ENCODE assay signal across 13 mouse cellular contexts in genomic region chr11:110551471-110551967, GRCm38 (mm10).
DNase-seq lines count a peak whose midpoint lies in the region; ATAC-seq and TF ChIP-seq lines count a peak whose summit lies in the region.
"Had no signal": no experiment of that assay in that cellular context is flagged by ENCODE, and none has a peak within 500 bp of the region (broad histone marks: within the 10 kb centered on the region; RNA-seq: fewer than 3 reads in every experiment).

No protein-coding gene starts in this region.

- 34% methylated on average over 12 of the region's 12 CpGs for WGBS in heart, embryonic 10.5 days
- 23% methylated on average over 12 of the region's 12 CpGs for WGBS in heart, embryonic 13.5 days
- 31% methylated on average over 12 of the region's 12 CpGs for whole genome bisulfite sequencing in kidney, adult 2 months
- WGBS in limb, embryonic 10.5 days = 79% methylated on average over 12 of the region's 12 CpGs
- WGBS in cerebellum, adult 2 months = 74% methylated on average over 12 of the region's 12 CpGs

- TF ChIP-seq POLR2A in kidney, adult 2 months (IDR thresholded peaks at IDR 0.05; ENCODE audit: low read depth, low read length) = no peak
- no peak for TF ChIP-seq POLR2A in cerebellum, adult 2 months (IDR thresholded peaks at IDR 0.05; ENCODE audit: borderline replicate concordance, insufficient read depth, low read length)

- H3K27me3 ChIP-seq in heart, embryonic 10.5 days (ENCODE audit: insufficient read depth, poor library complexity, severe bottlenecking) = no peaks in the 10 kb centered on the region
- no peaks in the 10 kb centered on the region for H3K27me3 ChIP-seq in heart, embryonic 13.5 days (replicated peaks)
- no peaks in the 10 kb centered on the region for H3K27me3 ChIP-seq in kidney, adult 2 months (replicated peaks; ENCODE audit: control insufficient read depth, insufficient read depth, low read length)
- no peaks in the 10 kb centered on the region for H3K27me3 ChIP-seq in limb, embryonic 10.5 days (ENCODE audit: low read depth, poor library complexity, severe bottlenecking)
- H3K27me3 ChIP-seq in cerebellum, adult 2 months (ENCODE audit: control insufficient read depth, insufficient read depth, low read length) = no peaks in the 10 kb centered on the region
- H3K27me3 ChIP-seq: stomach, embryonic 15.5 days had no signal

- H3K27ac ChIP-seq in heart, embryonic 10.5 days = no peak overlapping the region
- H3K27ac ChIP-seq in heart, embryonic 13.5 days (replicated peaks) = no peak overlapping the region
- H3K27ac ChIP-seq in kidney, adult 2 months (ENCODE audit: insufficient read depth, low read depth, low read length) = peak overlapping the region; percentile 41; the same call in 1 of the 2 replicates
- H3K27ac ChIP-seq in limb, embryonic 10.5 days = no peak overlapping the region
- no peak overlapping the region for H3K27ac ChIP-seq in cerebellum, adult 2 months (ENCODE audit: insufficient read depth, low read length)
- H3K27ac ChIP-seq: midbrain, embryonic 10.5 days; stomach, embryonic 15.5 days had no signal

- DNase-seq in heart, embryonic 10.5 days (ENCODE audit: low spot score) = no peak
- no peak for DNase-seq in heart, postnatal 25 days (ENCODE audit: low spot score)
- DNase-seq in kidney, adult 2 months = peak; percentile 73
- peak; percentile 19 for DNase-seq in limb, embryonic 10.5 days (ENCODE audit: low spot score)
- DNase-seq in cerebellum, adult 2 months = no peak
- DNase-seq: cerebellum, adult 8-10 months; right cerebral cortex, postnatal 25 days; thymus, postnatal 36 days had no signal

- no peak for ATAC-seq in heart, embryonic 13.5 days (ENCODE audit: extremely low read depth, insufficient number of reproducible peaks, low FRiP score, low TSS enrichment)
- no peak for ATAC-seq in granulocyte monocyte progenitor cell, adult 5-6 weeks (replicated peaks; ENCODE audit: poor library complexity, severe bottlenecking)
- ATAC-seq: lung, postnatal 0 days had no signal

- H3K4me3 ChIP-seq in heart, embryonic 10.5 days = peak overlapping the region; percentile 24; the same call in 1 of the 2 replicates
- peak overlapping the region; percentile 16; the same call in 1 of the 2 replicates for H3K4me3 ChIP-seq in heart, embryonic 13.5 days
- H3K4me3 ChIP-seq in kidney, adult 2 months (ENCODE audit: insufficient read depth, low read depth, low read length) = no peak overlapping the region
- no peak overlapping the region for H3K4me3 ChIP-seq in limb, embryonic 10.5 days
- no peak overlapping the region for H3K4me3 ChIP-seq in cerebellum, adult 2 months (replicated peaks; ENCODE audit: insufficient read depth, low read depth, low read length)
- H3K4me3 ChIP-seq: midbrain, embryonic 10.5 days; stomach, embryonic 15.5 days had no signal

- H3K9ac ChIP-seq in heart, embryonic 13.5 days = no peak overlapping the region
- H3K9ac ChIP-seq: stomach, embryonic 15.5 days had no signal

- H3K4me2 ChIP-seq in heart, embryonic 13.5 days = peak overlapping the region; percentile 54
- H3K4me2 ChIP-seq: stomach, embryonic 15.5 days had no signal

- H3K36me3 ChIP-seq in heart, embryonic 10.5 days = no peaks in the 10 kb centered on the region
- no peaks in the 10 kb centered on the region for H3K36me3 ChIP-seq in heart, embryonic 13.5 days
- no peaks in the 10 kb centered on the region for H3K36me3 ChIP-seq in kidney, adult 2 months (ENCODE audit: control insufficient read depth, insufficient read depth, low read length)
- no peaks in the 10 kb centered on the region for H3K36me3 ChIP-seq in limb, embryonic 10.5 days
- H3K36me3 ChIP-seq: midbrain, embryonic 10.5 days; stomach, embryonic 15.5 days had no signal

- H3K9me3 ChIP-seq in heart, embryonic 10.5 days = no peaks in the 10 kb centered on the region
- H3K9me3 ChIP-seq in heart, embryonic 13.5 days = no peaks in the 10 kb centered on the region
- H3K9me3 ChIP-seq in limb, embryonic 10.5 days (replicated peaks) = no peaks in the 10 kb centered on the region
- H3K9me3 ChIP-seq: midbrain, embryonic 10.5 days; stomach, embryonic 15.5 days had no signal

- TF ChIP-seq CTCF in kidney, adult 2 months (conservative IDR thresholded peaks at IDR 0.05; ENCODE audit: insufficient read depth, insufficient read length, low read depth, low read length) = no peak
- no peak for TF ChIP-seq CTCF in cerebellum, adult 2 months (IDR thresholded peaks at IDR 0.05; ENCODE audit: borderline replicate concordance, insufficient read depth, low read depth, low read length)

- H3K4me1 ChIP-seq in heart, embryonic 10.5 days = peaks cover 5% of the 10 kb centered on the region
- peaks cover 13% of the 10 kb centered on the region for H3K4me1 ChIP-seq in heart, embryonic 13.5 days
- no peaks in the 10 kb centered on the region; the same call in 1 of the 2 replicates for H3K4me1 ChIP-seq in kidney, adult 2 months (ENCODE audit: control insufficient read depth, insufficient read depth, low read length)
- H3K4me1 ChIP-seq in limb, embryonic 10.5 days = no peaks in the 10 kb centered on the region
- H3K4me1 ChIP-seq in cerebellum, adult 2 months (ENCODE audit: control insufficient read depth, insufficient read depth, low read length) = no peaks in the 10 kb centered on the region
- H3K4me1 ChIP-seq: midbrain, embryonic 10.5 days; stomach, embryonic 15.5 days had no signal

- intact Hi-C loops in heart, postnatal 25 days (cut with DNase I) = no loop called here

Comparison
In these comparisons a context has a peak if more than half of its experiments do, and no peak if none do; other contexts are left out.
1. DNase-seq: peak in kidney, adult 2 months (single experiment) and limb, embryonic 10.5 days (single experiment); none in heart, embryonic 10.5 days (single experiment), heart, postnatal 25 days (single experiment) and cerebellum, adult 2 months (0 of 2).
2. H3K4me3 ChIP-seq: peak in heart, embryonic 10.5 days (single experiment) and heart, embryonic 13.5 days (single experiment); none in kidney, adult 2 months (single experiment), limb, embryonic 10.5 days (single experiment) and cerebellum, adult 2 months (single experiment).